25 mouse cellular contexts compared by ENCODE assay signal in genomic region chr2:41287370-41288059, GRCm38 (mm10).
"Had no signal": no experiment of that assay in that cellular context is flagged by ENCODE, and none has a peak within 500 bp of the region (broad histone marks: within the 10 kb centered on the region; RNA-seq: fewer than 3 reads in every experiment).

No protein-coding gene starts in this region.

- H3K9ac ChIP-seq: kidney, embryonic 15.5 days; limb, embryonic 12.5 days; limb, embryonic 15.5 days; liver, embryonic 14.5 days; liver, postnatal 0 days; lung, embryonic 14.5 days; midbrain, embryonic 12.5 days; midbrain, embryonic 15.5 days; neural tube, embryonic 12.5 days; neural tube, embryonic 15.5 days had no signal

- H3K4me2 ChIP-seq: kidney, embryonic 15.5 days; limb, embryonic 12.5 days; limb, embryonic 15.5 days; liver, embryonic 11.5 days; lung, embryonic 14.5 days; midbrain, embryonic 12.5 days; midbrain, embryonic 15.5 days; neural tube, embryonic 12.5 days; neural tube, embryonic 15.5 days had no signal

- H3K4me3 ChIP-seq: kidney, embryonic 15.5 days; limb, embryonic 12.5 days; limb, embryonic 15.5 days; megakaryocyte, embryonic 14.5 days; midbrain, embryonic 12.5 days; midbrain, embryonic 15.5 days; neural tube, embryonic 12.5 days; neural tube, embryonic 15.5 days had no signal

- H3K27me3 ChIP-seq: kidney, embryonic 15.5 days; limb, embryonic 12.5 days; limb, embryonic 15.5 days; megakaryocyte, embryonic 14.5 days; midbrain, embryonic 12.5 days; midbrain, embryonic 15.5 days; neural tube, embryonic 12.5 days; neural tube, embryonic 15.5 days had no signal

- H3K27ac ChIP-seq: kidney, embryonic 15.5 days; limb, embryonic 12.5 days; limb, embryonic 15.5 days; liver, embryonic 14.5 days; midbrain, embryonic 12.5 days; midbrain, embryonic 15.5 days; neural tube, embryonic 12.5 days; neural tube, embryonic 15.5 days; stomach, postnatal 0 days had no signal

- H3K36me3 ChIP-seq: kidney, embryonic 15.5 days; limb, embryonic 12.5 days; limb, embryonic 15.5 days; midbrain, embryonic 12.5 days; midbrain, embryonic 15.5 days; neural tube, embryonic 12.5 days; neural tube, embryonic 15.5 days had no signal

- DNase-seq: kidney, adult 11 months; kidney, adult 8-10 months; kidney, postnatal 10 days; left cerebral cortex, postnatal 4 days; liver, postnatal 0 days; lung, embryonic 14.5 days; lung, postnatal 4 days; right cerebral cortex, adult 18-20 months; right cerebral cortex, postnatal 14 days; right cerebral cortex, postnatal 4 days; thymus, adult 2 months; thymus, postnatal 14 days; thymus, postnatal 4 days had no signal

- H3K9me3 ChIP-seq: kidney, embryonic 15.5 days; limb, embryonic 12.5 days; limb, embryonic 15.5 days; megakaryocyte, embryonic 14.5 days; midbrain, embryonic 12.5 days; midbrain, embryonic 15.5 days; neural tube, embryonic 12.5 days; neural tube, embryonic 15.5 days had no signal

- H3K4me1 ChIP-seq: kidney, embryonic 15.5 days; limb, embryonic 12.5 days; limb, embryonic 15.5 days; megakaryocyte, embryonic 14.5 days; midbrain, embryonic 12.5 days; midbrain, embryonic 15.5 days; neural tube, embryonic 12.5 days; neural tube, embryonic 15.5 days had no signal

- ATAC-seq: liver, postnatal 0 days; lung, postnatal 0 days; midbrain, embryonic 15.5 days had no signal
